Mouse (Mus musculus): ENCODE data around the gene Fam172a. TPM values are rescaled to one million over a fixed set of nuclear protein-coding genes. Genes with fewer than 3 reads are reported as not detected.

Gene Fam172a
- polyA plus RNA-seq, 1 experiment from 2014 or later: 18.8 TPM

GRCm38 (mm10) chr13:78162149-78162548 lies 460.3 kb downstream of the Fam172a start:
- H3K4me1 ChIP-seq (ENCODE audit: control insufficient read depth, insufficient read depth, low read length): 0 out of 2 replicates have a peak, but pooled peaks cover 2% of the 10 kb centered on the region
- peaks cover 17% of the 10 kb centered on the region; the same call in 1 of the 2 replicates for H3K27me3 ChIP-seq (ENCODE audit: control insufficient read depth, insufficient read depth, low read length)
- H3K36me3 ChIP-seq (ENCODE audit: control insufficient read depth, insufficient read depth, low read length): no peaks in the 10 kb centered on the region
- no peak overlapping the region for H3K4me2 ChIP-seq
- no peak overlapping the region for H3K27ac ChIP-seq (ENCODE audit: low read depth, low read length)
- H3K4me3 ChIP-seq (ENCODE audit: low read depth, low read length): no peak overlapping the region
- no peak overlapping the region for H3K9ac ChIP-seq (ENCODE audit: low read depth, low read length)
- no peak for ATAC-seq (replicated peaks; ENCODE audit: insufficient number of reproducible peaks, low FRiP score, low TSS enrichment)
- whole genome bisulfite sequencing (ENCODE audit: insufficient replicate concordance): 53% methylated on average over 2 of the region's 2 CpGs
- no peaks in the 10 kb centered on the region for H3K9me3 ChIP-seq (replicated peaks; ENCODE audit: control insufficient read depth, low read length)

GRCm38 (mm10) chr13:78163087-78163958 lies 461.5 kb downstream of the Fam172a start:
- H3K9me3 ChIP-seq (replicated peaks; ENCODE audit: control insufficient read depth, low read length): no peaks in the 10 kb centered on the region
- peak; percentile 93 for ATAC-seq (replicated peaks; ENCODE audit: insufficient number of reproducible peaks, low FRiP score, low TSS enrichment)
- H3K9ac ChIP-seq (ENCODE audit: low read depth, low read length): peak overlapping the region; percentile 77
- H3K4me2 ChIP-seq: peak overlapping the region; percentile 82
- 0 out of 2 replicates have a peak, but pooled peaks cover 2% of the 10 kb centered on the region for H3K4me1 ChIP-seq (ENCODE audit: control insufficient read depth, insufficient read depth, low read length)
- H3K4me3 ChIP-seq (ENCODE audit: low read depth, low read length): peak overlapping the region; percentile 66
- H3K27me3 ChIP-seq (ENCODE audit: control insufficient read depth, insufficient read depth, low read length): peaks cover 24% of the 10 kb centered on the region
- peak overlapping the region; percentile 37 for H3K27ac ChIP-seq (ENCODE audit: low read depth, low read length)
- no peaks in the 10 kb centered on the region for H3K36me3 ChIP-seq (ENCODE audit: control insufficient read depth, insufficient read depth, low read length)
- WGBS (ENCODE audit: insufficient replicate concordance): under 1% methylated on average over 85 of the region's 86 CpGs

- no peak for ATAC-seq (replicated peaks; ENCODE audit: insufficient number of reproducible peaks, low FRiP score, low TSS enrichment)
- Histone ChIP-seq H3K27ac (ENCODE audit: low read depth, low read length) (no peak overlapping the region), H3K27me3 (ENCODE audit: control insufficient read depth, insufficient read depth, low read length) (peaks cover 29% of the 10 kb centered on the region), H3K4me1 (ENCODE audit: control insufficient read depth, insufficient read depth, low read length) (0 out of 2 replicates have a peak, but pooled peaks cover 2% of the 10 kb centered on the region), H3K4me2 (no peak overlapping the region), H3K9me3 (replicated peaks; ENCODE audit: control insufficient read depth, low read length) (no peaks in the 10 kb centered on the region), H3K4me3 (ENCODE audit: low read depth, low read length) (no peak overlapping the region), H3K9ac (ENCODE audit: low read depth, low read length) (no peak overlapping the region), H3K36me3 (ENCODE audit: control insufficient read depth, insufficient read depth, low read length) (no peaks in the 10 kb centered on the region)
Measured at GRCm38 (mm10) chr13:78164941-78165340, 463.1 kb downstream of the Fam172a start.

GRCm38 (mm10) chr13:78168166-78168565 lies 466.3 kb downstream of the Fam172a start:
- Histone ChIP-seq H3K4me2 (no peak overlapping the region), H3K9ac (ENCODE audit: low read depth, low read length) (no peak overlapping the region), H3K36me3 (ENCODE audit: control insufficient read depth, insufficient read depth, low read length) (no peaks in the 10 kb centered on the region), H3K27me3 (ENCODE audit: control insufficient read depth, insufficient read depth, low read length) (peaks cover 53% of the 10 kb centered on the region), H3K27ac (ENCODE audit: low read depth, low read length) (no peak overlapping the region), H3K4me3 (ENCODE audit: low read depth, low read length) (no peak overlapping the region), H3K4me1 (ENCODE audit: control insufficient read depth, insufficient read depth, low read length) (0 out of 2 replicates have a peak, but pooled peaks cover 2% of the 10 kb centered on the region), H3K9me3 (replicated peaks; ENCODE audit: control insufficient read depth, low read length) (no peaks in the 10 kb centered on the region)
- ATAC-seq (replicated peaks; ENCODE audit: insufficient number of reproducible peaks, low FRiP score, low TSS enrichment): no peak
- WGBS (ENCODE audit: insufficient replicate concordance): 55% methylated on average over 4 of the region's 4 CpGs

GRCm38 (mm10) chr13:78171320-78171719 lies 469.5 kb downstream of the Fam172a start:
- Histone ChIP-seq H3K4me1 (ENCODE audit: control insufficient read depth, insufficient read depth, low read length) (no peaks in the 10 kb centered on the region), H3K9ac (ENCODE audit: low read depth, low read length) (no peak overlapping the region), H3K9me3 (replicated peaks; ENCODE audit: control insufficient read depth, low read length) (no peaks in the 10 kb centered on the region), H3K27me3 (ENCODE audit: control insufficient read depth, insufficient read depth, low read length) (peaks cover 60% of the 10 kb centered on the region), H3K27ac (ENCODE audit: low read depth, low read length) (no peak overlapping the region), H3K36me3 (ENCODE audit: control insufficient read depth, insufficient read depth, low read length) (no peaks in the 10 kb centered on the region), H3K4me2 (peak overlapping the region; percentile 23), H3K4me3 (ENCODE audit: low read depth, low read length) (no peak overlapping the region)
- ATAC-seq (replicated peaks; ENCODE audit: insufficient number of reproducible peaks, low FRiP score, low TSS enrichment): no peak
- 2% methylated on average over 15 of the region's 15 CpGs for WGBS (ENCODE audit: insufficient replicate concordance)

GRCm38 (mm10) chr13:78171984-78172636 lies 470.3 kb downstream of the Fam172a start:
- no peak overlapping the region for H3K9ac ChIP-seq (ENCODE audit: low read depth, low read length)
- no peak overlapping the region for H3K27ac ChIP-seq (ENCODE audit: low read depth, low read length)
- H3K36me3 ChIP-seq (ENCODE audit: control insufficient read depth, insufficient read depth, low read length): no peaks in the 10 kb centered on the region
- H3K4me3 ChIP-seq (ENCODE audit: low read depth, low read length): no peak overlapping the region
- WGBS (ENCODE audit: insufficient replicate concordance): 3% methylated on average over 17 of the region's 17 CpGs
- H3K27me3 ChIP-seq (ENCODE audit: control insufficient read depth, insufficient read depth, low read length): peaks cover 66% of the 10 kb centered on the region
- H3K4me1 ChIP-seq (ENCODE audit: control insufficient read depth, insufficient read depth, low read length): no peaks in the 10 kb centered on the region
- H3K9me3 ChIP-seq (replicated peaks; ENCODE audit: control insufficient read depth, low read length): no peaks in the 10 kb centered on the region
- peak overlapping the region; percentile 22; the same call in 1 of the 2 replicates for H3K4me2 ChIP-seq
- ATAC-seq (replicated peaks; ENCODE audit: insufficient number of reproducible peaks, low FRiP score, low TSS enrichment): no peak

- peaks cover 60% of the 10 kb centered on the region for H3K27me3 ChIP-seq (ENCODE audit: control insufficient read depth, insufficient read depth, low read length)
- no peaks in the 10 kb centered on the region for H3K9me3 ChIP-seq (replicated peaks; ENCODE audit: control insufficient read depth, low read length)
- no peak overlapping the region for H3K9ac ChIP-seq (ENCODE audit: low read depth, low read length)
- H3K27ac ChIP-seq (ENCODE audit: low read depth, low read length): no peak overlapping the region
- no peaks in the 10 kb centered on the region for H3K36me3 ChIP-seq (ENCODE audit: control insufficient read depth, insufficient read depth, low read length)
- H3K4me1 ChIP-seq (ENCODE audit: control insufficient read depth, insufficient read depth, low read length): no peaks in the 10 kb centered on the region
- H3K4me2 ChIP-seq: no peak overlapping the region
- ATAC-seq (replicated peaks; ENCODE audit: insufficient number of reproducible peaks, low FRiP score, low TSS enrichment): no peak
- no peak overlapping the region for H3K4me3 ChIP-seq (ENCODE audit: low read depth, low read length)
- under 1% methylated on average over 3 of the region's 3 CpGs for WGBS (ENCODE audit: insufficient replicate concordance)
Measured at GRCm38 (mm10) chr13:78172861-78173260, 471.0 kb downstream of the Fam172a start.

GRCm38 (mm10) chr13:78174191-78174590 lies 472.4 kb downstream of the Fam172a start:
- Histone ChIP-seq H3K36me3 (ENCODE audit: control insufficient read depth, insufficient read depth, low read length) (no peaks in the 10 kb centered on the region), H3K27ac (ENCODE audit: low read depth, low read length) (no peak overlapping the region), H3K27me3 (ENCODE audit: control insufficient read depth, insufficient read depth, low read length) (peaks cover 70% of the 10 kb centered on the region), H3K4me3 (ENCODE audit: low read depth, low read length) (no peak overlapping the region), H3K9ac (ENCODE audit: low read depth, low read length) (no peak overlapping the region), H3K4me1 (ENCODE audit: control insufficient read depth, insufficient read depth, low read length) (peaks cover under 1% of the 10 kb centered on the region), H3K9me3 (replicated peaks; ENCODE audit: control insufficient read depth, low read length) (no peaks in the 10 kb centered on the region), H3K4me2 (no peak overlapping the region)
- no peak for ATAC-seq (replicated peaks; ENCODE audit: insufficient number of reproducible peaks, low FRiP score, low TSS enrichment)
- 9% methylated on average over 3 of the region's 3 CpGs for WGBS (ENCODE audit: insufficient replicate concordance)

All from heart, embryonic 11.5 days (tissue).